Mouse (Mus musculus): Measurements from ENCODE around the gene Fam69b.

The Fam69b gene

DNA sequence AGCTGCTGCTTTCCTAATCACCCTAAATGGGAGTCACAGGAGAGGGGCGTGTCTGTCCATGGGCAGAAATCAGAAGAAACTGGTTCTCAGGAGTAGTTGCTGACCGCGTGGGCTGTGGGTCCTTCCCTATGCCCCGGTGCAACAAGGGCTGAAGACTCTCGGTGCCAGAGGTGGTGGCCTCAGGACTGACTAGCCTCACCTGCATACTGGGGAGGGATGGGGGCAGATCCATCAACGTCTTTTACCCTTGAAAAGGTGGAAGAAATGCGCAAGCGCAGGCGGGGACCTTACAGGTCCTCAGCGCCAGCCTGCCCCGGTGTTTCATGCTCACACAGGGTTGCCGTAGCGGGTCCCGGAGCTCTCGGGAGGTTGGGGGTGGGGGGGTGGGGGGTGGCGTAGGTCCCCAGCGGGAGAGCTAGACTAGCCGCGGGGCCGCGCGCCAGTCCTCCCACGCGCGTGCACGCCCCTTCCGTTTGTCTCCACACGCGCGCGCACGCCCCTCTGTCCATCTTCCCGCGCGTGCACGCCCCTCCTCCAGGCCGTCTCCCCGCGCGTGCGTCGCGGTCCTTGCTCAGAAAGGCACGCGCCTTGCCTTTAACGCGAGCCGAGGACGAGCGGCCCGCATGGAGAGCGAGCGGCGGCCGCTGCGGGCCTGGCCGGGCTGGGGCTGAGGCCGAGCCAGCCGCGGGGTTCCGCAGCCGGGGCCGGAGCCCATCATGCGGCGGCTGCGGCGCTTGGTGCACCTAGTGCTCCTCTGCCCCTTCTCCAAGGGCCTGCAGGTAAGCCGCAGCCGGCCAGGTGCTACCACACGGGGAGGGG is at the start of gene Fam69b:
Gene Fam69b, plus strand, starts transcription at position 537 of the 819 bp plus-strand sequence.
- DNase-seq (ENCODE audit: low spot score in 2 of 2): peak; percentile 67 to 75

GRCm38 (mm10) chr2:26579714-26580113 is 48.5 kb upstream of the Fam69b start, which contains the start of gene Egfl7:
TSS of gene Egfl7 (plus strand) at chr2:26580014.
- DNase-seq (ENCODE audit: low spot score in 2 of 2): no peak

DNA sequence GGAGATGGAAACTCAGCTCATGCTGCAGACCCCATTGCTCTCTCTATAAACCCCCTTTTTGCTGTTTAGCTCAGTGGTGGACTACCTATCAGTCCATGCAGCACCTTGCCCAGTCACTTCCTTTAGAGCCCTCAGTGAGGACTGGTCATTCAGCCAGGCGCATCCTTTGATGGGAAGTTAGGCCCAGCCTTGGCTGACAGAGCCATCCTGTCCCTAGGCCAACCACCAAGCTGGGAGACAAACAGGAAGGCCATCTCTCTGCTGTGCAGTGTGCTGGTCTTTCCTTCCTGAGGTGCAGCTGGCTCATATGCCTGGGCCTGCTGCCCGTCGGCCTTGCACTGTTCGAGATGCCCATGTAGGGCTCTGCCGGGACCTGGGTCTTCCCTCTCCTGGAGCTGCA is 47.5 kb upstream of the Fam69b start:
- DNase-seq (ENCODE audit: low spot score in 2 of 2): peak in 1 of 2 experiments; percentile 50

- DNase-seq (ENCODE audit: low spot score in 2 of 2): peak in 1 of 2 experiments; percentile 64
Measured at GRCm38 (mm10) chr2:26582203-26582602, 46.1 kb upstream of the Fam69b start.

DNA sequence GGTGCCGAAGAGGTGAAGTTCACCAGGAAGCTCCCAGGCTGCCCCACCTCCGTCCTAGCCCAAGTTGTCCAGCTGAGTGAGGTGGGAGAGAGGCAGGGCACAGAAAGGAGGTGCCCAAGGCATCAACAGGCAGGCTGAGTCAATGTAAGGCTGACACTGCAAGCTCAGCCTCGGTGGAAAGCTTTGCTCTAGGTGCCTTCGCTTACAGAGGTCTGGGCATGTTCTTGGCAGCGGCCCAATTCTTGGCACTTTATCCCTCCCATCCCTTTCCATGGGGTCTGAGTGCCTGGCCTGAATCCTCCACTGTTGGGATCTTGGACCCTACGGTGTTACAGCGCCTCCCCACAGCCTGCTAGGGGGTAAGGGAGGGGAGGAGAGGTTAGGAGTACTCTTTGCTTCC is 45.5 kb upstream of the Fam69b start:
- no peak for DNase-seq (ENCODE audit: low spot score in 2 of 2)

- peak; percentile 88 to 96 for DNase-seq (ENCODE audit: low spot score in 2 of 2)
Measured at GRCm38 (mm10) chr2:26583640-26584039, 44.6 kb upstream of the Fam69b start.

DNA sequence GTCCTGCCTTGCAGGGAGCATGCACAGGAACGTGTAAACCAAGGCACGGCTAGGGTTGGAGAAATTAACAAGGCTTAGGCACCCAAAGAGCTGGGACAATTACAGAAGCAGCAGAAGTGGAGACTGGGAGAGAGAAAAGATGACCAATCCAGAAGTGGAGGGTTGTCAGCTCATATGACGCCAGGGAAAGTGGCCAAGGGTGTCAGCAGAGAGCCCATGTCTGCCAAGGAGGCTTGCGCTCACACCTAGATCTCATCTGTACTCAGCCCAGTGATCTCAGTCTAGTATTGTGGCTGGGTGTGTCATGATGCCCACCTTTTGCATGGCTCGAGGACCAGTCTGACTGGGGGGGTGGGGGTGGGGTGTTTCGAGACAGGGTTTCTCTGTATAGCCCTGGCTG is 42.5 kb upstream of the Fam69b start:
- peak; percentile 42 to 51 for DNase-seq (ENCODE audit: low spot score in 2 of 2)

- peak; percentile 59 for DNase-seq (ENCODE audit: low spot score in 2 of 2)
Measured at GRCm38 (mm10) chr2:26586294-26587043, 41.8 kb upstream of the Fam69b start, which contains the start of gene Gm20532. TSS of gene Gm20532 (plus strand) at chr2:26586639.

DNA sequence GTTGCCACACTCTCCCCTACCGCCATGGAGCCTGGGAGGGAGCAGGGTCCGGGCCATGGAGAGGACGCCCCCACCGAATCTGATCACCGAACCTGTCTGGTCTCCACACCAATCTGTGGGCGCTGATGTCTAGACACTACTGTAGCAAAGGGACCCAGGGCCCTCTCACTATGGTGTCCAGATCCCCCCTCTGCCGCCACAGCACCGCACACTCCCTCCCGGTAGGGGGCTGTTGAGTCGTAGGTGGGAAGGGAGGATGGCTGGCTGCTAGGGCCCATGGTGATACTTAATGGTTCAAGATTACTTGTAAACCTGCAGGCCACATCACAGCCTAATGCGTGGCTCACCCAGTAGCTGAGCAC is 41.2 kb upstream of the Fam69b start:
- no peak for DNase-seq (ENCODE audit: low spot score in 2 of 2)

DNA sequence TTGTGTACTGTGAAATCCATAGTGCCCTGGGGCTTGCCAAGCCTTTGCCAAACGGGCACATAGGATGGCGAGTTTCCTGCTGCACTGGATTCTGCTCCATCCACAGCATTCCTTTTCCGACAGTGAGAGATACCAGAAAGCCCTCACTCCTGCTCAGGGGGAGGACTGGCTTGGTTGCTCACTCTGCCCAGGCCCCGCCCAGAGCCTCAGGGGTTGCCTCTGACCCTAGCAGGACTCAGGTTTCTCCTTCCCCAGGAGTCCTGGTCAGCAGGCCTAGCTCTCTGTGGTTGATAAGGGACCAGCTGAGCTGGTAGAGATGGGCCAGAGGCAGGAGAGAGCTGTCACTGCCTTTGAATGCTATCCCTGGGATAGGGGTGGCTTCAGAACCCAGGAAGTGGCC is 39.7 kb upstream of the Fam69b start:
- DNase-seq (ENCODE audit: low spot score in 2 of 2): no peak

GRCm38 (mm10) chr2:26589284-26589683 is 39.0 kb upstream of the Fam69b start:
- no peak for DNase-seq (ENCODE audit: low spot score in 2 of 2)

DNA sequence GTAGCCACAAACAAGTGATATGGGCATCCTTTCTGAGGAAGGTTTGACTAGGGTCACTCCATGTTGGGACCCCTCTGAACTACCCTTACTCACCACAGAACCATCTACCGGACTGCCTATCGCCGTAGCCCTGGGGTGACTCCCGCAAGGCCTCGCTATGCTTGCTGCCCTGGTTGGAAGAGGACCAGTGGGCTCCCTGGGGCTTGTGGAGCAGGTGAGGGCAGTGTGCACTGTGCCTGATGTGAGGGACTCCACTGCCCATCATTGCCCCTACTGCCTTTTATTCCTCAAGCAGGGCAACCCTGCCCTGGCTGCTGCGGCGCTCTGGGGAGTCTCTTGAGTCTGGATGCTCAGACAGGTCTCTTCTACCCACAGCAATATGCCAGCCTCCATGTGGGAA is 38.0 kb upstream of the Fam69b start:
- DNase-seq (ENCODE audit: low spot score in 2 of 2): no peak

GRCm38 (mm10) chr2:26590962-26591361 is 37.3 kb upstream of the Fam69b start:
- DNase-seq (ENCODE audit: low spot score in 2 of 2): no peak

- DNase-seq (ENCODE audit: low spot score in 2 of 2): peak in 1 of 2 experiments; percentile 6
Measured at GRCm38 (mm10) chr2:26591416-26591815, 36.8 kb upstream of the Fam69b start.

GRCm38 (mm10) chr2:26593211-26594021 is 34.8 kb upstream of the Fam69b start:
- DNase-seq (ENCODE audit: low spot score in 2 of 2): peak in 1 of 2 experiments; percentile 55

DNA sequence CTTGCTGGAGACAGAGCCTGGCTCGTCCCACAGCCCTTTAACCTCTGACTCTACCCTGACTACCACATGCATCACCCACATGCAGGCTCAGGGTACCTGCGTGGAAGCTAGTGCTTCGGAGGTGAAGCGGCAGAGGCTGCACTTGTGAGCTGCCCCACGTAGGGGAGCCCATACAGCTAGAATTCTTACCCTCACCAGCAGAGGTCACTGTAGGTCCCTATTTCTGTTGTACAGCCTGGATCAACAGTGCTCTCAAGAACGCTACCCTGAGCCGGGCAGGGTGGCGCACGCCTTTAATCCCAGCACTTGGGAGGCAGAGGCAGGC is 34.3 kb upstream of the Fam69b start:
- peak; percentile 71 to 73 for DNase-seq (ENCODE audit: low spot score in 2 of 2)

- peak in 1 of 2 experiments; percentile 33 for DNase-seq (ENCODE audit: low spot score in 2 of 2)
Measured at GRCm38 (mm10) chr2:26594461-26594933, 33.8 kb upstream of the Fam69b start.

DNA sequence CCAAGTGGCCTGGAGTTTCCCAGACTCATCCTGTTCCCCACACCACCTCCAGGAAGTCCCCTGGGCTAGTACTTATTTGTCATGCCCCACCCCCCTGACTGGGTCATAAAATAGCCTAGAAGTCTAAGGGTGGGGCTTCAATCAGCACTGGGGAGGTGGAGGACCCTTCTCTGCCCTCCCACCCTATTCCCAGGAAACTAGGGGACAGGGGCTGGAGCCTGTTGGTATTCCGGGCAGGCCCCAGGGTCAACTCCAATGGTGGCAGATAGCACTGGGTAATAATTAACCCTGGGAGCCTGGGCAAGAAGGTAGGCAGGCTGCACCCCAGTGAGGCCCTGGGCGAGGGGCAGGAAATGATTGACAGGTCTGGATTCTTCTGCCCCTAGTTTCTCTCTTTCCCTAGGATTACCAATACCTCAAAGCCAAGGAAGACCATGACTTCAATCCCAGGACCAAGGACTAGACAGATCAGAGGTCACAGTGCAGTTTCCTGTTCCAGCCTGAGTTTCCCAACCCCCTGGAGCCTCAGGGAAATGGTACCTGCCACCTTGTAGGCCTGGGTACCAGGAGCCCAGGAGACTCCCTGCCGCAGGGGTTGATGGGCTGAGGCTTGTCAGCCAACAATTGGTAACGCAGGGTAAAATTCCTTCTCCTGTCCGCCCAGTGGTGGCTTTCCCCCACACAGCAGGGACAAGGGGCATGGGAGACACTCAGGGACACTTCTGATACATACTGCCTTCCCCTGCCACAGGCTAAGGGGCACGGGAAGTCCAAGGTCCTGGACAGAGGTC is 33.1 kb upstream of the Fam69b start:
- DNase-seq (ENCODE audit: low spot score in 2 of 2): peak in 1 of 2 experiments; percentile 54

DNA sequence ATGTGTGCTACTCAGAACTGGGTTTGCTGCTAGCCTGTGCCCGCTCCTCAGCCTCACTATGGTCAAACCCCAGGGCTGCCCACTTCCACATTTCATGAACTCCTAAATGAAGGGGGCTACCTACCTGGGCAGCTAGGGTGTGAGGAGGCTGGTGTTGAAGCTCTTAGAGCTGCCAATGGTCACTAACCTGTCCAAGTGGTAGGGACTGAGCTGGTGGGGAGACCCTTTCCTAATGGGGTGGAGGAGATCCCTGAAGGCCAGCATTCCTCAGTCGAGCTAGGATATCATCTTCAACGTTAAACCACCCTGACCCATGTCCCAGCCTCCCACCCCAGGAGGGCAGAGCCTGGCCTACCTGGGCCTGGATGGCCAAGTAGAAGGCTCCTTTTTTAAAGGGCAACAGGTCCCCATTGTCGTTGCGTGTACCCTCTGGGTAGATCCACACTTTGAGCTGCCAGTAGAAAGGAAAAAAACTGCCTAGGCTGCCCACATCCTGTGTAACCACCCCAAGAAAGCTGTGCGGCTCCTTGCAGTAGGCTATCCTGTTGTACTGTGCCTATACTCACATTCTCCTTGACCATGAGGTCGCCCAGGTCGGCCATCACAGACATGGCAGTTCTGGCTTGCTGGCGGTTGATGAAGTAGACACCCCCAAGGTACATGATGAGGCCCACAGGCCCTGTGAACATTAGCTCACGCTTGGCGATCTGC is 32.4 kb upstream of the Fam69b start:
- no peak for DNase-seq (ENCODE audit: low spot score in 2 of 2)

DNA sequence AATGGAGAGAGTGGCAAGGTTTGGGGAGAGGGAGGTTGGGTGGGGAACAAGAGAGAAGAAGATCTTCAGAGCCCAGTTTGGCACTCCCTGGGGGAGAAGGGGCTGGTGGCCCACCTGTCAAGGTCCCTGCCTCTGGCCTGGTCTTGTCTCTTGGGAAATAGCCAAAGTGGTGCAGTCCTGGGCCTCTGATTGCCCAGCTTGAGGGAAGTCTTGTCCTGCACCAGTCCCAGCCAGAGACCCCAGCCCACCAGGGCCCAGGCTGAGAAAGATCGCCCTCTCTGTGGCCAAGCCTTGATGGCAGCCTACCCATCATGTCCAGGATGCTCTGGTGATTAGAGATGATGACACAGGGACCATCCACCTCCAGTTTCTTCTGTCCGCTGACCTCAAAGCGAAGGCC is 31.4 kb upstream of the Fam69b start:
- DNase-seq (ENCODE audit: low spot score in 2 of 2): no peak
